Comparison of ENCODE assay signal across 7 mouse cellular contexts in genomic region chrX:94213384-94213783, GRCm38 (mm10). TPM values are rescaled to one million over a fixed set of nuclear protein-coding genes. Genes with fewer than 3 reads are reported as not detected.
DNase-seq lines count a peak whose midpoint lies in the region; ATAC-seq and TF ChIP-seq lines count a peak whose summit lies in the region.

No protein-coding gene starts in this region.

- H3K9me3 ChIP-seq in lung, embryonic 16.5 days (ENCODE audit: control insufficient read depth, low read length), result no peaks in the 10 kb centered on the region
- H3K9me3 ChIP-seq in forebrain, embryonic 15.5 days, result no peaks in the 10 kb centered on the region
- H3K9me3 ChIP-seq in liver, embryonic 11.5 days (ENCODE audit: control insufficient read depth, low read length), result no peaks in the 10 kb centered on the region
- H3K9me3 ChIP-seq in stomach, embryonic 16.5 days (replicated peaks; ENCODE audit: control insufficient read depth, low read length), result no peaks in the 10 kb centered on the region

- H3K36me3 ChIP-seq in lung, embryonic 16.5 days (ENCODE audit: control insufficient read depth, insufficient read depth, low read length), result peaks cover 11% of the 10 kb centered on the region
- H3K36me3 ChIP-seq in forebrain, embryonic 15.5 days, result peaks cover 16% of the 10 kb centered on the region
- peaks cover 7% of the 10 kb centered on the region for H3K36me3 ChIP-seq in liver, embryonic 11.5 days (ENCODE audit: control insufficient read depth, insufficient read depth, low read length)
- peaks cover 3% of the 10 kb centered on the region; the same call in 1 of the 2 replicates for H3K36me3 ChIP-seq in stomach, embryonic 16.5 days (ENCODE audit: control insufficient read depth, insufficient read depth, low read length)

- no peaks in the 10 kb centered on the region for H3K27me3 ChIP-seq in lung, embryonic 16.5 days (ENCODE audit: control insufficient read depth, insufficient read depth, low read depth, low read length)
- H3K27me3 ChIP-seq in forebrain, embryonic 15.5 days, result no peaks in the 10 kb centered on the region
- H3K27me3 ChIP-seq in liver, embryonic 11.5 days (replicated peaks; ENCODE audit: control insufficient read depth, insufficient read depth, low read length), result no peaks in the 10 kb centered on the region
- H3K27me3 ChIP-seq in stomach, embryonic 16.5 days (ENCODE audit: control insufficient read depth, insufficient read depth, low read length), result no peaks in the 10 kb centered on the region

- no peak for DNase-seq in lung, postnatal 25 days (ENCODE audit: low spot score)
- no peak for DNase-seq in liver, embryonic 11.5 days (ENCODE audit: low spot score)
- DNase-seq in c-Kit-positive CD71-positive TER-119-positive erythroid progenitor cells, embryonic 14.5 days (ENCODE audit: low spot score), result no peak

- H3K9ac ChIP-seq in lung, embryonic 16.5 days (ENCODE audit: low read length), result peak overlapping the region; percentile 90; the same call in 1 of the 2 replicates
- peak overlapping the region; percentile 51 for H3K9ac ChIP-seq in forebrain, embryonic 15.5 days (replicated peaks)
- peak overlapping the region; percentile 69; the same call in 1 of the 2 replicates for H3K9ac ChIP-seq in liver, embryonic 11.5 days (ENCODE audit: low read depth, low read length)
- peak overlapping the region; percentile 66; the same call in 1 of the 2 replicates for H3K9ac ChIP-seq in stomach, embryonic 16.5 days (ENCODE audit: low read length)

- TF ChIP-seq CTCF in bone marrow macrophage, adult 2 months (IDR thresholded peaks at IDR 0.05; ENCODE audit: low read depth, low read length), result no peak

- H3K27ac ChIP-seq in lung, embryonic 16.5 days (ENCODE audit: low read length), result peak overlapping the region; percentile 13; the same call in 1 of the 2 replicates
- peak overlapping the region; percentile 84 for H3K27ac ChIP-seq in bone marrow macrophage, adult 2 months (ENCODE audit: insufficient read depth, low read depth, low read length)
- peak overlapping the region; percentile 89 for H3K27ac ChIP-seq in forebrain, embryonic 15.5 days (replicated peaks)
- H3K27ac ChIP-seq in liver, embryonic 11.5 days (ENCODE audit: low read depth, low read length), result 0 out of 2 replicates have a peak overlapping the region, but pooled peaks have one; percentile 25
- H3K27ac ChIP-seq in stomach, embryonic 16.5 days (ENCODE audit: low read length), result peak overlapping the region; percentile 83

- H3K4me2 ChIP-seq in lung, embryonic 16.5 days (ENCODE audit: low read depth, low read length), result peak overlapping the region; percentile 62
- peak overlapping the region; percentile 50 for H3K4me2 ChIP-seq in forebrain, embryonic 15.5 days (replicated peaks)
- peak overlapping the region; percentile 63 for H3K4me2 ChIP-seq in liver, embryonic 11.5 days
- H3K4me2 ChIP-seq in stomach, embryonic 16.5 days (ENCODE audit: low read depth, low read length), result peak overlapping the region; percentile 52

- H3K4me1 ChIP-seq in lung, embryonic 16.5 days (replicated peaks; ENCODE audit: control insufficient read depth, insufficient read depth, low read length), result 0 out of 2 replicates have a peak, but pooled peaks cover 3% of the 10 kb centered on the region
- 0 out of 2 replicates have a peak, but pooled peaks cover 2% of the 10 kb centered on the region for H3K4me1 ChIP-seq in bone marrow macrophage, adult 2 months (ENCODE audit: control insufficient read depth, insufficient read depth, low read length)
- peaks cover 9% of the 10 kb centered on the region; the same call in 1 of the 2 replicates for H3K4me1 ChIP-seq in forebrain, embryonic 15.5 days
- no peaks in the 10 kb centered on the region for H3K4me1 ChIP-seq in liver, embryonic 11.5 days (replicated peaks; ENCODE audit: control insufficient read depth, insufficient read depth, low read length)
- H3K4me1 ChIP-seq in stomach, embryonic 16.5 days (ENCODE audit: control insufficient read depth, insufficient read depth, low read length), result no peaks in the 10 kb centered on the region

- H3K4me3 ChIP-seq in lung, embryonic 16.5 days (ENCODE audit: low read length), result peak overlapping the region; percentile 88
- peak overlapping the region; percentile 95 for H3K4me3 ChIP-seq in bone marrow macrophage, adult 2 months (ENCODE audit: insufficient read depth, low read length)
- H3K4me3 ChIP-seq in forebrain, embryonic 15.5 days, result peak overlapping the region; percentile 89
- peak overlapping the region; percentile 78 for H3K4me3 ChIP-seq in liver, embryonic 11.5 days (ENCODE audit: low read depth, low read length)
- peak overlapping the region; percentile 84 for H3K4me3 ChIP-seq in stomach, embryonic 16.5 days (replicated peaks; ENCODE audit: low read length)

- WGBS in lung, embryonic 16.5 days, result 6% methylated on average over 7 of the region's 7 CpGs
- 10% methylated on average over 7 of the region's 7 CpGs for WGBS in forebrain, embryonic 15.5 days
- 11% methylated on average over 7 of the region's 7 CpGs for WGBS in liver, embryonic 11.5 days
- 7% methylated on average over 7 of the region's 7 CpGs for WGBS in stomach, embryonic 16.5 days

- TF ChIP-seq POLR2A in bone marrow macrophage, adult 2 months (IDR thresholded peaks at IDR 0.05; ENCODE audit: borderline replicate concordance, low read depth, low read length), result no peak

- 0 out of 2 replicates have a peak, but pooled peaks have one; percentile 11 for ATAC-seq in lung, embryonic 16.5 days (ENCODE audit: low read depth)
- no peak; the same call in 1 of the 2 replicates for ATAC-seq in forebrain, embryonic 15.5 days (replicated peaks)
- ATAC-seq in liver, embryonic 11.5 days (replicated peaks; ENCODE audit: low FRiP score), result no peak
- ATAC-seq in stomach, embryonic 16.5 days (ENCODE audit: insufficient read depth, low FRiP score), result no peak

RNA-seq across cellular contexts. Expression of gene Eif2s3x, which starts 0.7 kb away (rescaled TPM):
- 65.1 and 68.5 TPM in 2 replicates for polyA plus RNA-seq in lung, embryonic 16.5 days (2015; fragmentation: Nextera tagmentation; extraction: Ambion mirVana)
- 105 and 108 TPM in 2 replicates for polyA plus RNA-seq in bone marrow macrophage, adult 2 months (2012; ENCODE audit: insufficient read depth, insufficient read length, missing spikeins)
- polyA plus RNA-seq in forebrain, embryonic 15.5 days (2015; fragmentation: Nextera tagmentation; extraction: Ambion mirVana), result 106 and 107 TPM in 2 replicates
- polyA plus RNA-seq in liver, embryonic 11.5 days (2014; fragmentation: Nextera tagmentation; extraction: Ambion mirVana), result 110 and 124 TPM in 2 replicates
- 64.8 and 77.2 TPM in 2 replicates for polyA plus RNA-seq in stomach, embryonic 16.5 days (2015; fragmentation: Nextera tagmentation; extraction: Ambion mirVana)

RNA-seq across cellular contexts. Expression of gene Klhl15, which starts 21.0 kb away (rescaled TPM):
- 7.1 and 7.3 TPM in 2 replicates for polyA plus RNA-seq in lung, embryonic 16.5 days (2015; fragmentation: Nextera tagmentation; extraction: Ambion mirVana)
- polyA plus RNA-seq in bone marrow macrophage, adult 2 months (2012; ENCODE audit: insufficient read depth, insufficient read length, missing spikeins), result 5.7 and 6.5 TPM in 2 replicates
- 9.5 TPM in 2 replicates for polyA plus RNA-seq in forebrain, embryonic 15.5 days (2015; fragmentation: Nextera tagmentation; extraction: Ambion mirVana)
- polyA plus RNA-seq in liver, embryonic 11.5 days (2014; fragmentation: Nextera tagmentation; extraction: Ambion mirVana), result 7.8 and 9.1 TPM in 2 replicates
- polyA plus RNA-seq in stomach, embryonic 16.5 days (2015; fragmentation: Nextera tagmentation; extraction: Ambion mirVana), result 8.4 and 8.5 TPM in 2 replicates

Comparison
In these comparisons a context has a peak if more than half of its experiments do, and no peak if none do; other contexts are left out.
1. H3K27ac ChIP-seq: peak in every context shown above with its lines; median percentile 89 in forebrain, embryonic 15.5 days; 84 in bone marrow macrophage, adult 2 months; 83 in stomach, embryonic 16.5 days; 25 in liver, embryonic 11.5 days; 13 in lung, embryonic 16.5 days.